Mouse (Mus musculus): Measurements from ENCODE around the gene Elmo2.

Elmo2 gene

GRCm38 (mm10) chr2:165323484-165323883 lies 2.8 kb downstream of the Elmo2 start:
- no peak for DNase-seq (ENCODE audit: extremely low spot score)

- no peak for DNase-seq (ENCODE audit: extremely low spot score)
Observed at GRCm38 (mm10) chr2:165321981-165322735, 4.1 kb downstream of the Elmo2 start.

GRCm38 (mm10) chr2:165321381-165321888 lies 4.8 kb downstream of the Elmo2 start:
- DNase-seq (ENCODE audit: extremely low spot score), result no peak

- DNase-seq (ENCODE audit: extremely low spot score), result no peak
Observed at GRCm38 (mm10) chr2:165320531-165321150, 5.6 kb downstream of the Elmo2 start.

DNA sequence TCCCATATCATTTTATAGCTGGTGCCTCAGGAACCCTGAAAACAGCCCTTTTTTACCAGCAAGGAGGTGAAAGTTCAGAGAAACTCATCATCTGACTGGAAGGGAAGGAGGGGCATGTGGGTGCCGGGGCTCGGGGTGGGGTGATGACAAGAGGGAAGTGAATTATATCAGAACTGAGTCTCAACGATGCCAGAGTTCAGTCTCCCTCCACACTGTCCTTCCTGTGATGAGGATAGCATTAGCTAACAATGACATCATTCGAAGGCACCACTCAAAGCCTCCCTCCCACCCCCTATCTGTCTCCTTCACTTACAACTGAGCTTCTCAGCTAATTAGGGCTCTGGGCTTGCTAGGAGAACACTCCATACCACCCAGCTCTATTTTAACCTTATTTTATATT lies 6.8 kb downstream of the Elmo2 start:
- no peak for DNase-seq (ENCODE audit: extremely low spot score)

DNA sequence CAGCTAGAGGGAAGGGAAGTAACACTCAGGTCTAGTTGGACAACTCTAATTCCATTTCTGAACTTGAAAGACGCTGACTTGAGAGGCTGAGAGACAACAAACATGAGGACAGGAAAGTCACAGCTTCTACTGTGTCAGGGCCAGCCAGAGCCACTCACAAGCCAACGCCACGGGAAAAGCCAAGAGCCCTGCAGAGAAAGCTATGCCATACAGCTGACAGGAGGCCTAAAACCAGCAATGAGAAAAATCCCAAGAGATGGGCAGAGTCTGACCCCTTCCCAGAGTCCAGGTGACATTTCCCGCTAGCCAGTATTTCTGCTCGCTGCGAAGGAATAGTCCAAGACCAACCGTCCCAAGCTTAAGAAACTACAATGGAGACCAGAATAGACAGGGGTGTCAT lies 7.3 kb downstream of the Elmo2 start:
- no peak for DNase-seq (ENCODE audit: extremely low spot score)

GRCm38 (mm10) chr2:165317621-165318263 lies 8.5 kb downstream of the Elmo2 start:
- no peak for DNase-seq (ENCODE audit: extremely low spot score)

DNA sequence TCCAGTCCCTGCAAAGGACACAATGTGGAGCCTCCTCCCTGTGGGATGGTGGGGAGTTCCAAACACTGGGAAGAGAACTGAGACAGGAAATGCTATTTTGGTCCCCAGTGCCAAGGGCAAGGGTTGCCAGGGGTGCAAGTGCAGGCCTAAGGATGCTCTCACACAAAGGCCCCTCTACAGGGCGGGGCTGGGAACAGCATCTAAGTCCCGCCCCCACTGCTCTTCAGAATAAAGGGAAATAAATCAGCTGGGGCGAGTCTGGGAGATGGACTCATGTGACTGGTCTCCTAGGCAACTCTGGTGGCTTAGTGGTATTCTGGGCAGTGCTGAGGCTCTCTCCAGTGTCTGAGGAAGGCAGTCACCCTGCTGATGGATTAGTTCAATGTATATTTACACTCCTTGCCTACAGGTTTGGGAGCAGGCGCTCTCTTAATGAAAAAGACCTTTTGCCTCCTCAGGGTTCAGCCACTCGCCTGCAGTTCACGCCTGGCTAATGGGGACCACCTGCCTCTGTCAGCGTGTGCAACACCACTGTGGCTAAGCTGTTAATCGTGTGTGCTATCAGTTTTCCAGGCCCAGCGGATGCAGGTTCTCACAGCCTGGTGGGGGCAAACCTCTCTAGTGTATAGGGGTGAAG lies 9.3 kb downstream of the Elmo2 start:
- DNase-seq (ENCODE audit: extremely low spot score), result peak; percentile 79

DNA sequence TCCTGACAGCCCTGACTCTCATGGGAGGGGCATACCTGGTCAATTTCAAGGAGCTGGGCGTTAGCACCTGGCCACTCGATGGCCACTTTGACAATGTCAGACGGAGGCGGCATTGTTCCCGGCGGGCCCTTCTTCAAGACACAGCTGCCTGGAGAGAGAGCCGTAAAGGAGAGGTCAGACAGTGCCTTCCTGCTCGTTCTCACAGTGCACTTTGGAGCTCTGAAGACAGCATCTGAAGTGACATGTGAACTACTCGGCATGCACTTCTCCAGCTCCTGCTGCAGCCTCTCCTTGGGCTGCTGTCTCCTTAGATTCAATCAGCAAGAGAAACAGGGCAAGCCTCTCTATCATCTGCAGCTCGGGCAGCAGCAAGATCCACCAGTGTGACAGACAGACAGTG lies 10.1 kb downstream of the Elmo2 start:
- DNase-seq (ENCODE audit: extremely low spot score), result no peak

GRCm38 (mm10) chr2:165314197-165314596 lies 12.1 kb downstream of the Elmo2 start:
- DNase-seq (ENCODE audit: extremely low spot score), result no peak

DNA sequence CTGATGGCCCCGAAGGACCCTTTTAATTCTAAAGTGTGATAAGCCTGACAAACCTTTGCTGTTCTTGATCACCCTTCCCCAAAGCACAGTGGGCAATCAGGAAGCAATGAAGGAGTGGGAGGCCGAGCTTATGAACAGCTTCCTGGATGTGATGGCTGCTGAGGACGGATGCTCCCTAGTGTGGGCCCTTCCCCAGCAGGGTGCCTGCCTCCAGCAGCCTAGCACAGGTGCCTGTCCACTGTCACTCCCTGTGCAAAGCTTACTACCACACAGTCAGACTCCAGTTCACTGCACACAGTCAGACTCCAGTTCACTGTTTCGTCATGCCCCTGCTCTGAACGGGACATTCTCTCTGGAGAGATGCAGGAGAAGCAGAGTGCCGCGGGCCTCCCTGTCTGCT lies 13.9 kb downstream of the Elmo2 start:
- no peak for DNase-seq (ENCODE audit: extremely low spot score)

DNA sequence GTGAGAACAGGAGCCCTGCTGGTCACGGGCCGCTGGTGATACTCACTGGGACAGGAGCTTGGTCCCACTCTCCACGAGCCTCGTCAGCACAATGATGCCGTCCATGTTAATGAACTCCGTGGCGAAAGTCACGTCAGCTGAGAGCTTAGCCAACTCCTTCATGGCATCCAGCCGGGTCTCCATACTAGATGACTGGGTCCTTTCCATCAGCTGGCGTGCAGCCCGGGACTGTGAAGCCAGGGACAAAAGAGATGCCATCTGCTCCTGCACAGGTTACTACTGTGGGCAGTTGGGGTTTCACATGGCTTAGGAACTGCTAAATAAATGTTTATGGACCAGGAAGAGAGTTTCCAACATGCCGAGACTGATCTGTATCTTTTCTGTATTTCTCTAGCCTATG lies 14.7 kb downstream of the Elmo2 start:
- no peak for DNase-seq (ENCODE audit: extremely low spot score)

- no peak for DNase-seq (ENCODE audit: extremely low spot score)
Observed at GRCm38 (mm10) chr2:165310818-165311425, 15.4 kb downstream of the Elmo2 start.

DNA sequence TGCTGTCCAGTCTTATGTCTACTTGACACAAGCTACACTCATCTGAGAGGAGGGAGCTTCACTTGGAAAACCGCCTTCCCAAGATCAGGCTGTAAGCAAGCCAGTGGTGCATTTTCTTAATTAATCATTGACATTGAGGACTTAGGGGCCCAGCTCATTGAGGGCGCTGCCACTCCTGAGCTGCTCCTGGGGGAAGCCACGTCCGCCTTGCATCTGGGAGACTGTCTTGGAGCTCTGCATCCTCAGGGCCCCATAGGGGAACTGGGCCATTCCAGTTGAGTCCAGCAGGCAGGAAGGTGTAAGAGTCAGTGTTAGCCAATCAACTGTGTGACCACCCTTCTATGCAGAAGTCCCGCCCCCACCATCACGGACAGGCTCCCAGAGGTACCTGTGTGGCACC lies 18.5 kb downstream of the Elmo2 start:
- no peak for DNase-seq (ENCODE audit: extremely low spot score)

GRCm38 (mm10) chr2:165305438-165305837 lies 20.8 kb downstream of the Elmo2 start:
- DNase-seq (ENCODE audit: extremely low spot score), result no peak

DNA sequence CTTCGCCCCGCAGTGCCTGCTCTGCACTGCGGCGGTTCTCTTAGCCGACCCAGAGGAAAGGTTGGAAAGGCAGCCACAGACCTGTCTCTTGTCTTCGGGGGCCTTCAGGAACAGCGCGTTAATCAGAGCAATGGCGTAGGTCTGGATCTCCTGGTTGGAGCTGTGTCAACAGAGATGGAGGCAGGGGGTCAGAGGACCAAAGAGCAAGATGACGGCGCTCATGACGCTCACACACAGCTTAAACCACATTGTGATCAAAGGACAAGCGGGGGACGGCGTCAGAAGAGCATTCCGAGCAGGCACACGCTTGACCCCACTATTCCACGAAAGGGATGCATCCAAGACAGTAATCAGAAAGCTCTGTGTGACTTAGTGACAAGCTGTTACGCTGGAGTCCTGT lies 21.5 kb downstream of the Elmo2 start:
- no peak for DNase-seq (ENCODE audit: extremely low spot score)

- DNase-seq (ENCODE audit: extremely low spot score), result no peak
Observed at GRCm38 (mm10) chr2:165303354-165304012, 22.8 kb downstream of the Elmo2 start.

- no peak for DNase-seq (ENCODE audit: extremely low spot score)
Observed at GRCm38 (mm10) chr2:165301409-165301808, 24.9 kb downstream of the Elmo2 start.

DNA sequence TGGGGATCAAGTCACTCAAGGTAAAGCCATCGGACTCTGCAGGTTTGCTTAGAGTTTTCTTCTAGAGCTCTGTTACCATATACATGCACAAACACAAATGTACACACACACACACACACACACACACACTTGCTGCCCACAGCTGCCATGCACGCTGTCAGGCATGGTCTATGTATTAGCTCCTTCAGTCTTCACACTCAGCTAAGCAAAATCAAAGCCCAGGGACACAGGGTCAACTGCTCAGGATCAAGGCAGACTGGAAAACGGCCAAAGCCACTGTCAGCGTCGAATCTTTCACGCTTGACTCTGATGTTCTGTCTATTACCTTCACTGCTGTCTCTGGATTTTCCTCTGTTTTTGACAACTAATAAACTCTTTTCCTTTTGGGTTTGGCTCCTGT lies 25.4 kb downstream of the Elmo2 start:
- DNase-seq (ENCODE audit: extremely low spot score), result no peak

GRCm38 (mm10) chr2:165300424-165300823 lies 25.9 kb downstream of the Elmo2 start:
- no peak for DNase-seq (ENCODE audit: extremely low spot score)

DNA sequence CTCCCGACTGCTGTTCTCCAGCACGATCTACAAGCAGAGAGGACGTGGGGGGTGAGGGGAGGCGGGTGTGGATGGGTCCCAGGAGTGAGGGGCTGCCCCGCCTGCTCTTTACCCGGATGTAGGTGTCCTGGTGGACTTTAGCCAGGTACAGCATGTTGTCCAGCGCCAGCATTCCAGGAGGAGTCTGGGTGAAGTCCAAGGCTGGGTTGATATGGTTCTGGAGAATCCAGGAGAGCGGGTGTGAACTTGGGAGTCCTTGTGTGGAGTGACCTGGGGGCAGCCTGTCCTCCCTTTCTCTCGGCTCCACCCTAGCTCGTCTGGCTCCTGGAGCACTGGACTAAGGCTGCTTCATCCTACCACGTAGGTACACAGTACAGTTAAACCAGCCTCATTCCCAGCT lies 28.9 kb downstream of the Elmo2 start:
- DNase-seq (ENCODE audit: extremely low spot score), result no peak

All from embryo, embryonic 9.5 days (tissue).